11 mouse cellular contexts compared by ENCODE assay signal in the genomic region with DNA sequence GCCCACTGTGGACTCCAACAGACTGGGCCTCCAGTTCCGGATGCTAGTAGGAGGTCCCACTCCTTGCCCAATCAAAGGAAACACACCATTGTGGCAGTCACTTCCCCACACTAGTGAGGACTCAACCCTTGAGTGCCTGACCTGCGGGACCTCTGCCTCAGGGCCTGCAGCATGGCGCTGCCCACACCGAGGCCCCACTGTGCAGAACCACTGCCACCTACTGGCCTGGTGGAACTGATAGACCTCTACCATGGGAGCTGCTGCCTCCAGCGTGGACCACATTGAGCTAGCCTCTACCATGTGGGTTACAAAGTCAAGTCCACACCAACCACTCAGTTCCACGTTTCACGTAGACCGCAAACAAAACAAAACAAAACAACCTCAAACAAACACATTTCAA. TPM values are rescaled to one million over a fixed set of nuclear protein-coding genes. Genes with fewer than 3 reads are reported as not detected.
DNase-seq lines count a peak whose midpoint lies in the region; ATAC-seq and TF ChIP-seq lines count a peak whose summit lies in the region.
"Had no signal": no experiment of that assay in that cellular context is flagged by ENCODE, and none has a peak within 500 bp of the region (broad histone marks: within the 10 kb centered on the region; RNA-seq: fewer than 3 reads in every experiment).

No protein-coding gene starts in this region.

- no peaks in the 10 kb centered on the region for H3K36me3 ChIP-seq in lung, postnatal 0 days (ENCODE audit: insufficient read depth, low read length)
- H3K36me3 ChIP-seq in CH12.LX (replicated peaks in 1 of 2; ENCODE audit: control insufficient read depth in 1 of 2, insufficient read depth in 1 of 2, low read length in 1 of 2): no peaks in the 10 kb centered on the region
- H3K36me3 ChIP-seq in G1E (replicated peaks): no peaks in the 10 kb centered on the region
- H3K36me3 ChIP-seq in liver, postnatal 0 days (replicated peaks; ENCODE audit: insufficient read depth, low read length): no peaks in the 10 kb centered on the region

- no peaks in the 10 kb centered on the region for H3K27me3 ChIP-seq in lung, postnatal 0 days (replicated peaks; ENCODE audit: insufficient read depth, low read length)
- H3K27me3 ChIP-seq in CH12.LX (replicated peaks) (no peaks in the 10 kb centered on the region), G1E (ENCODE audit: insufficient read depth, low read length) (peaks cover 7% of the 10 kb centered on the region)
- H3K27me3 ChIP-seq in liver, postnatal 0 days (ENCODE audit: insufficient read depth, low read length): no peaks in the 10 kb centered on the region

- TF ChIP-seq EP300 in lung, postnatal 0 days (IDR thresholded peaks at IDR 0.05): no peak
- TF ChIP-seq EP300 in CH12.LX (IDR thresholded peaks at IDR 0.05; ENCODE audit: low read length): no peak
- no peak for TF ChIP-seq EP300 in liver, postnatal 0 days (IDR thresholded peaks at IDR 0.05; ENCODE audit: low read depth)

- TF ChIP-seq POLR2A in CH12.LX (IDR thresholded peaks at IDR 0.05; ENCODE audit: low read depth, low read length): no peak

- dilution Hi-C loops in CH12.LX (cut with MboI; ENCODE audit: extremely low pct_ligation_motif_present, extremely low pct_unique_long_range_greater_than_20kb, low sequenced_read_pairs): no loop called here

- no peak overlapping the region for H3K4me3 ChIP-seq in lung, postnatal 0 days (ENCODE audit: low read depth, low read length)
- no peak overlapping the region for H3K4me3 ChIP-seq in CH12.LX (replicated peaks in 1 of 3; ENCODE audit: low read depth in 2 of 3, low read length in 2 of 3, poor library complexity in 1 of 3)
- no peak overlapping the region for H3K4me3 ChIP-seq in G1E (ENCODE audit: low read depth, low read length)
- H3K4me3 ChIP-seq in liver, postnatal 0 days (ENCODE audit: low read depth, low read length): no peak overlapping the region

- H3K9ac ChIP-seq in lung, postnatal 0 days (replicated peaks; ENCODE audit: low read depth): no peak overlapping the region
- no peak overlapping the region for H3K9ac ChIP-seq in CH12.LX (ENCODE audit: insufficient read depth, low read depth)
- no peak overlapping the region for H3K9ac ChIP-seq in liver, postnatal 0 days (replicated peaks)
- H3K9ac ChIP-seq: hindbrain, embryonic 14.5 days had no signal

- TF ChIP-seq RAD21 in CH12.LX (IDR thresholded peaks at IDR 0.05; ENCODE audit: low read depth, low read length): peak; percentile 59

- intact Hi-C loops in left cerebral cortex, postnatal 4 days (cut with DNase I): no loop called here

- no peak; the same call in 1 of the 2 replicates for ATAC-seq in lung, postnatal 0 days
- no peak for ATAC-seq in G1E (ENCODE audit: extremely low read depth, insufficient number of reproducible peaks, low FRiP score, poor library complexity, severe bottlenecking)
- peak; percentile 12; the same call in 1 of the 2 replicates for ATAC-seq in liver, postnatal 0 days

- in situ Hi-C loops in CH12.LX (cut with MboI; ENCODE audit: low pct_ligation_motif_present, low pct_unique_long_range_greater_than_20kb, low sequenced_read_pairs): loop anchor here (25.0 kb wide), 1 partner anchor 327 kb away; a partner anchor contains a TSS

- no peak overlapping the region for H3K4me2 ChIP-seq in lung, postnatal 0 days (replicated peaks; ENCODE audit: low read depth, low read length)
- H3K4me2 ChIP-seq in CH12.LX (ENCODE audit: insufficient read depth, low read depth, poor library complexity, severe bottlenecking): no peak overlapping the region
- no peak overlapping the region for H3K4me2 ChIP-seq in liver, postnatal 0 days (ENCODE audit: low read depth, low read length)
- H3K4me2 ChIP-seq: hindbrain, embryonic 14.5 days had no signal

- TF ChIP-seq CTCF in lung, postnatal 0 days (IDR thresholded peaks at IDR 0.05): peak; percentile 30
- TF ChIP-seq CTCF in CH12.LX (conservative IDR thresholded peaks at IDR 0.05 in 1 of 2, IDR thresholded peaks at IDR 0.05 in 1 of 2; ENCODE audit: low read depth in 2 of 2, low read length in 2 of 2): peak in 1 of 2 experiments; percentile 69; a peak in 2 of 4 replicates
- TF ChIP-seq CTCF in G1E (IDR thresholded peaks at IDR 0.05; ENCODE audit: low read depth, low read length): 0 out of 2 replicates have a peak, but pooled peaks have one; percentile 4
- TF ChIP-seq CTCF in liver, postnatal 0 days (IDR thresholded peaks at IDR 0.05; ENCODE audit: low read depth): peak; percentile 61

- 64% methylated on average over 8 of the region's 8 CpGs for WGBS in lung, postnatal 0 days
- 67% methylated on average over 8 of the region's 8 CpGs for WGBS in liver, postnatal 0 days (ENCODE audit: insufficient replicate concordance)

- H3K9me3 ChIP-seq in lung, postnatal 0 days (ENCODE audit: low read length): no peaks in the 10 kb centered on the region
- H3K9me3 ChIP-seq in CH12.LX (replicated peaks; ENCODE audit: low read length): no peaks in the 10 kb centered on the region
- H3K9me3 ChIP-seq in G1E (replicated peaks): no peaks in the 10 kb centered on the region
- no peaks in the 10 kb centered on the region for H3K9me3 ChIP-seq in liver, postnatal 0 days (ENCODE audit: low read length)

- DNase-seq in lung, postnatal 0 days (ENCODE audit: low spot score): no peak
- no peak for DNase-seq in lung, postnatal 4 days
- no peak for DNase-seq in CH12.LX (ENCODE audit: extremely low read depth)
- no peak for DNase-seq in G1E (ENCODE audit: low spot score)
- DNase-seq in liver, postnatal 0 days: peak; percentile 50
- DNase-seq in left cerebral cortex, postnatal 4 days: no peak
- DNase-seq in kidney, adult 18-20 months: no peak
- no peak for DNase-seq in kidney, adult 11 months
- DNase-seq: layer of hippocampus, adult 9-11 months; lung, postnatal 10 days had no signal

- H3K79me2 ChIP-seq in CH12.LX (replicated peaks; ENCODE audit: control insufficient read depth, extremely low read depth, insufficient read depth, poor library complexity, severe bottlenecking): no peaks in the 10 kb centered on the region

- no peaks in the 10 kb centered on the region for H3K4me1 ChIP-seq in lung, postnatal 0 days (ENCODE audit: insufficient read depth, low read depth, low read length)
- H3K4me1 ChIP-seq in CH12.LX (ENCODE audit: control insufficient read depth in 1 of 2, insufficient read depth in 2 of 2): peaks cover 2 to 11% of the 10 kb centered on the region in 2 experiments; a peak in 2 of 4 replicates
- peaks cover 3% of the 10 kb centered on the region; the same call in 1 of the 2 replicates for H3K4me1 ChIP-seq in G1E (ENCODE audit: insufficient read depth, low read depth, low read length)
- no peaks in the 10 kb centered on the region; the same call in 1 of the 2 replicates for H3K4me1 ChIP-seq in liver, postnatal 0 days (ENCODE audit: insufficient read depth)

- H3K27ac ChIP-seq in lung, postnatal 0 days (ENCODE audit: low read length): no peak overlapping the region
- H3K27ac ChIP-seq in CH12.LX (ENCODE audit: insufficient read depth, low read depth): no peak overlapping the region
- no peak overlapping the region for H3K27ac ChIP-seq in liver, postnatal 0 days (ENCODE audit: low read depth)
- H3K27ac ChIP-seq: hindbrain, embryonic 14.5 days had no signal

TF ChIP-seq in CH12.LX, 34 proteins besides CTCF, POLR2A, EP300 and RAD21:
- no peak for TF ChIP-seq PAX5 (IDR thresholded peaks at IDR 0.05; ENCODE audit: low read length)
- TF ChIP-seq MAZ (IDR thresholded peaks at IDR 0.05; ENCODE audit: low read depth, low read length): no peak
- no peak for TF ChIP-seq ZMIZ1 (IDR thresholded peaks at IDR 0.05; ENCODE audit: low read depth, low read length)
- peak; percentile 46 for TF ChIP-seq SMC3 (IDR thresholded peaks at IDR 0.05; ENCODE audit: low read depth, low read length)
- TF ChIP-seq POLR2AphosphoS2 (IDR thresholded peaks at IDR 0.05; ENCODE audit: low read depth, low read length): no peak
- no peak for TF ChIP-seq RCOR1 (conservative IDR thresholded peaks at IDR 0.05; ENCODE audit: low read depth, low read length)
- TF ChIP-seq MXI1 (IDR thresholded peaks at IDR 0.05; ENCODE audit: low read depth, low read length): no peak
- TF ChIP-seq GABPA (IDR thresholded peaks at IDR 0.05; ENCODE audit: insufficient replicate concordance, low read depth, low read length): no peak
- no peak for TF ChIP-seq E2F4 (IDR thresholded peaks at IDR 0.05; ENCODE audit: insufficient replicate concordance, low read depth, low read length)

RNA-seq across cellular contexts. Expression of a gene that starts 55.4 kb away (rescaled TPM):
- polyA plus RNA-seq in lung, postnatal 0 days (2015; fragmentation: Nextera tagmentation; extraction: Ambion mirVana): 2.7 TPM in 2 replicates
- total RNA-seq in CH12.LX (2012; rRNA removed) (1.3 and 2.4 TPM in 2 replicates), CH12.LX (2014; rRNA removed) (1.5 and 1.7 TPM in 2 replicates), G1E (2014; fragmentation: Nextera tagmentation) (2.3 and 2.9 TPM in 2 replicates), G1E (2017) (3.4 and 5.3 TPM in 2 replicates)
- polyA plus RNA-seq in CH12.LX (2012; ENCODE audit: insufficient read length, low read depth) (2.6 and 2.7 TPM in 2 replicates), G1E (2012) (not detected in 2 replicates)
- polyA plus RNA-seq in liver, postnatal 0 days (2015; fragmentation: Nextera tagmentation; extraction: Ambion mirVana): 1.4 TPM in 2 replicates
- 1 to 10 TPM; 8.5 TPM for total RNA-seq in left cerebral cortex, postnatal 4 days (2021)
